Mouse (Mus musculus): ENCODE measurements around the gene Sdha.
A peak's percentile ranks its signal among the peaks of the same experiment; 100 is the strongest.

The Sdha gene

GRCm38 (mm10) chr13:74302050-74303037 is 47.7 kb downstream of the Sdha start:
- DNase-seq: no peak

DNA sequence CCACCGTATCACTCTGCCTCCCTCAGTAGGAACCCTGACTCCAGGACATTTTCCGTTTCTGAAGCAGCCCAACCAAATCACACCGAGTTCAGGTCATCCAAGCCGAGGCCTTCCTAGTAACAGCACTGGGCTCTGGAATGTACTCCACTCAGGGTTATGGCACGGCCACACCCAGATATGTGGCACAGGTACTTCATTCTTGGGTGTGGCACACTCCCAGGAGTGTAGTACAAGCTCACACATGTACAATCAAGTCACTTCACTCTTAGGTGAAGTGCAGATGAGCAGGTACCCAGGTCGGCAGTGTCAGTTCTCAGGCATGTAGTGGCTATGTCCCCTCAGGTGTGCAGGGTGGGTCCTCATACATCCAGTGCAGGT is 48.5 kb downstream of the Sdha start:
- no peak for DNase-seq

- DNase-seq: peak; percentile 64
These were observed 49.0 kb downstream of the Sdha start for GRCm38 (mm10) chr13:74300925-74301606.

DNA sequence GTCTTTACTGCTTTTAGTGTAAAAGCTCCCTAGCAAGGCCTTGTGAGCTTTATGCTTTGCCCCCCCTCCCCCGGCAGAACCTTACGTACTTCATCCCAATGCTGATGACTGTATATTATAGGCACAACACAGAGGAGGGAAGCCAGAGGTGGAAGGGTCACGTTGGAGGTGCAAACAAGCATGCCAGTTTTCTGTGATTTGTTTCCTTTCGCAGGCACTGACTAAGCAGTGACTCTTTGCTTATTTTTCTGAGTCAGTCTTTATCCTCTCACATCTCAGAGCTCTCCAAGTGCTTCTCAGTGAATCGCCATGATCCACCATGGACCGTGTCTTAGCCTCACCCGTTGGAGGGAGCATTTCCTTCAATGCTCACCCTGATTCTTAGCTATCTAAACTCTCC is 53.7 kb downstream of the Sdha start:
- DNase-seq: no peak

DNA sequence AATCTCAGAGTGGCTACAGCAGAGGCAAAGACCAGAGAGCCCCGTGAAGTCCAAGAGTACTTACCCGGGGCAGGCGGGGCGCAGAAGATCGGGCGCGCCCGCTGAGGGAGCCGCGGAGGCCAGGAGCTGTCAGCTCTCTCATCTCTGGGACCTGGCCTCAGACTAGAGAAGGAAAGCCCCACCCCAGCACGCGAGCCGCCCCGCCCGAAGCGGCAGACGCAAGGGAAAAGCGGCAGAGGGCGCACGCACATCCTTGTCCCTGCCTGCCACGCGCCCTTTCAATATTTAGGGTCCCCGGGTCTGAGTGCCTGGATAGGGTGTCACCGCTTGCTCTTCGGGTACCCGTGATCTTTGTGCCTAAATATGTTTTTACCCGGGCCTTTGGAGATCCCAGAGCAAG is 57.9 kb downstream of the Sdha start, which contains the start of gene Ahrr:
Gene Ahrr (minus strand): TSS at position 165 of the 400 bp plus-strand sequence.
- DNase-seq: peak; percentile 46

DNA sequence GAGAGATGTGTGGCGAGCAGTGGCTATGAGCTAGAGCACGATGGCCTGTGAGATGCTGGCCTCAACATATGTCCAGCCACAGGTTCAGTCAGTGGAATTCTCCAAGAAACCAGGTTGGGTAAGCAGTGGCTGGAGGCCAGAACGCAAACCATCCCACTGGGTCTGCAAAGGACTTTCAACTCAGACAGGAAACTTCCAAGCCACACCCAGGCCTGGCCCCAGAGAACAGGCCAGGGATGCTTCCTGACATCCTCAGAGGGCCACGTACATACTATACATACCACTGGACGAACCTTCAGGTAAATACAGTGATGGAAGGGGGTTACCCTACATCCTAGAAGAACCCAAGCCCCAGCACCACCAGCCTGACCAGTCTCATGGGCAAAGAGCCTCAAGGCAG is 60.4 kb downstream of the Sdha start:
- no peak for DNase-seq

DNA sequence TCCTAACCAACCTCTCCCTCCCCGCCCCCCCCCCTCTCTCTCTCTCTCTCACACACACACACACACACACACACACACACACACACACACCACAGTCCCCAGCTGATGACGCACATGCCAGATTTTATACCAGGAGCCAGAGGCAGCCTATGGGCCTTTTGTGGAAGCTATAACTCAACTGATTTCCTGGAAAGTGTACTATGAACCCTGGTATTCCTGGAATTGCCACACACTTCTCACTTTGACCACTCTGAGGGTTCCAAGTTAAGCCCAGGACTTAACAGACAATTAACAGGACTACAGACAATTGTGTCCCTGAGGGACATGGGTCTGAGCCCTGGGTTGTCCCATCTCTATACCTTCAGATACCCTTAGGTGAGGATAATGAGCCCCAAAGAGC is 67.8 kb downstream of the Sdha start:
- DNase-seq: no peak

DNA sequence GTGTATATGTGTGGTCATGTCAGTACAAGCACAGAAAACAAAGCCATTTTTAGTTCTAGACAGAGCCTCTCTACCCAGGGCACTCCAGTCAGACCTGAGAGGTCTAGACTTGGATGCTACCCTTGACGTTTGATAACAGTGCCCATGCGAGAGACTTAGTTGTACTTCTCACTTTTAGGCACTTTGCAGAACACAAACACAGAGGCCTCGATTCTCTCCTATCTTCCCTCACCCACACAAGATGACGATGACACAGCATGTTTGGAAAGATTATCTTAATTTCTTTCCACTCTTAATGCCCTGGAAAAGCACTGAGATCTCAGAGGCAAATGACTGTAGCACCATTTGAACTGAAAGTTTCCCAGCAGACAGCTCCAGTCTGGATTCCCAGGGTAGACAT is 74.4 kb downstream of the Sdha start:
- no peak for DNase-seq

All from right cerebral cortex, adult 18-20 months (tissue).